Mouse (Mus musculus) E14TG2a.4 (cell line): ENCODE measurements around the gene Xxylt1.

Source experiments
- CTCF ChIP-seq: conservative IDR thresholded peaks from 2 replicates; pipeline ENCODE4 v1.5.1; 2014; ENCODE audit warnings: low read length
- POU5F1 ChIP-seq: IDR thresholded peaks from 2 replicates; pipeline ENCODE4 v1.6.1; 2014; ENCODE audit warnings: low read length, borderline replicate concordance

DNA sequence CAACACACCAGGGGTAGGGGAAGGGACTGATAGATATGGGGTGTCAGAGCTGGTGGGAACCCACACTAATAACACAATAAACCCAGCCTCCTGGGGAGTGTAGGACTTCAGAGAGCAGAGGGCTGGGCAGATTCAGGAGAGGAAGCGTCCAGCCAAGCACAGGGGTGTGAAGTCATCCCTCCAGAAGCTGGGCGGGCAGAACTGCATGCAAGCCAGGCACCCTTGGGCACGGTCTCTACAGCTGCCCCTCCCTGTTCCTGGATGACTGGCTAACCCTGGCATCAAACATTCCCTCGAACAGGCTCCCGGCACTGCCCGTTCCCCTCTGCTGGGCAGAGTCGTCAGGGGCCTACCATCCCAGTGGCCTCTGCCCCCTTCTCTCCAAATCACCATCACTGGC is 13.0 kb downstream of the Xxylt1 start:
- no peak for TF ChIP-seq CTCF
- no peak for TF ChIP-seq POU5F1
